Mouse (Mus musculus) stomach, postnatal 0 days (tissue): ENCODE results near the gene Neurl4. TPM values are rescaled to one million over a fixed set of nuclear protein-coding genes. Genes with fewer than 3 reads are reported as not detected.
"Not testable (repeated sequence)": the region's sequence is repeated elsewhere in the genome, so short reads cannot be mapped to it uniquely, and the experiment has no call there.

Experiments used
- ATAC-seq: fragments of 200-750 bp; cut with Nextera tagmentation; 2 replicates; pipeline ENCODE4 v1.8.0; 2017; ENCODE audit not compliant: low FRiP score, low TSS enrichment
- DNase-seq: peaks from one replicate; pipeline ENCODE4 v3.0.0-alpha.2; 2016; ENCODE audit warnings: low spot score
- H3K27ac ChIP-seq: fragments of 300-500 bp; sonication (generic); replicated peaks from 2 replicates; pipeline ENCODE4 v1.5.1; 2014; ENCODE audit warnings: mild to moderate bottlenecking, control low read depth
- H3K27me3 ChIP-seq: fragments of 300-500 bp; sonication (generic); 2 replicates; pipeline ENCODE4 v1.6.1; 2014; ENCODE audit warnings: low read length; ENCODE audit not compliant: control insufficient read depth, insufficient read depth
- H3K36me3 ChIP-seq: fragments of 300-500 bp; sonication (generic); 2 replicates; pipeline ENCODE4 v1.6.1; 2014; ENCODE audit warnings: low read length, mixed read lengths; ENCODE audit not compliant: control insufficient read depth, insufficient read depth
- H3K4me1 ChIP-seq: fragments of 300-500 bp; sonication (generic); replicated peaks from 2 replicates; pipeline ENCODE4 v1.6.1; 2014; ENCODE audit warnings: antibody characterized with exemption; ENCODE audit not compliant: control insufficient read depth, insufficient read depth
- H3K4me2 ChIP-seq: fragments of 300-500 bp; sonication (generic); replicated peaks from 2 replicates; pipeline ENCODE4 v1.6.1; 2014; ENCODE audit warnings: low read depth, mild to moderate bottlenecking, control low read depth, moderate library complexity
- H3K4me3 ChIP-seq: fragments of 300-500 bp; sonication (generic); 2 replicates; pipeline ENCODE4 v1.5.1; 2014; ENCODE audit warnings: low read depth, low read length, control low read depth
- H3K9ac ChIP-seq: fragments of 300-500 bp; sonication (generic); 2 replicates; pipeline ENCODE4 v1.6.1; 2014; ENCODE audit warnings: mild to moderate bottlenecking, low read length, control low read depth, mixed read lengths
- H3K9me3 ChIP-seq: fragments of 300-500 bp; sonication (generic); 2 replicates; pipeline ENCODE4 v1.6.1; 2016; ENCODE audit warnings: low read length; ENCODE audit not compliant: control insufficient read depth
- CTCF ChIP-seq: IDR thresholded peaks from 2 replicates; pipeline ENCODE4 v1.5.1; 2016; ENCODE audit warnings: antibody characterized with exemption, low read depth, mild to moderate bottlenecking, moderate library complexity
- EP300 ChIP-seq: optimal IDR thresholded peaks from 2 replicates; pipeline ENCODE3; 2016; ENCODE audit warnings: antibody characterized with exemption
- WGBS: fragments of 180-500 bp; shearing (Covaris S2); extraction: QIAGEN DNeasy Blood & Tissue Kit; methylation state at CpG from one replicate; pipeline ENCODE4 v1.1.7; 2014; 5-methylcytosine and 5-hydroxymethylcytosine counted together
- polyA plus RNA-seq: library from polyadenylated mRNA; unstranded; fragments of >200 nt; fragmentation: Nextera tagmentation; extraction: Ambion mirVana; gene quantifications from 2 replicates; pipeline ENCODE4 v1.2.1, GENCODE M21; 2015

The Neurl4 gene
- polyA plus RNA-seq, 1 experiment from 2014 or later = 2.3 TPM

DNA sequence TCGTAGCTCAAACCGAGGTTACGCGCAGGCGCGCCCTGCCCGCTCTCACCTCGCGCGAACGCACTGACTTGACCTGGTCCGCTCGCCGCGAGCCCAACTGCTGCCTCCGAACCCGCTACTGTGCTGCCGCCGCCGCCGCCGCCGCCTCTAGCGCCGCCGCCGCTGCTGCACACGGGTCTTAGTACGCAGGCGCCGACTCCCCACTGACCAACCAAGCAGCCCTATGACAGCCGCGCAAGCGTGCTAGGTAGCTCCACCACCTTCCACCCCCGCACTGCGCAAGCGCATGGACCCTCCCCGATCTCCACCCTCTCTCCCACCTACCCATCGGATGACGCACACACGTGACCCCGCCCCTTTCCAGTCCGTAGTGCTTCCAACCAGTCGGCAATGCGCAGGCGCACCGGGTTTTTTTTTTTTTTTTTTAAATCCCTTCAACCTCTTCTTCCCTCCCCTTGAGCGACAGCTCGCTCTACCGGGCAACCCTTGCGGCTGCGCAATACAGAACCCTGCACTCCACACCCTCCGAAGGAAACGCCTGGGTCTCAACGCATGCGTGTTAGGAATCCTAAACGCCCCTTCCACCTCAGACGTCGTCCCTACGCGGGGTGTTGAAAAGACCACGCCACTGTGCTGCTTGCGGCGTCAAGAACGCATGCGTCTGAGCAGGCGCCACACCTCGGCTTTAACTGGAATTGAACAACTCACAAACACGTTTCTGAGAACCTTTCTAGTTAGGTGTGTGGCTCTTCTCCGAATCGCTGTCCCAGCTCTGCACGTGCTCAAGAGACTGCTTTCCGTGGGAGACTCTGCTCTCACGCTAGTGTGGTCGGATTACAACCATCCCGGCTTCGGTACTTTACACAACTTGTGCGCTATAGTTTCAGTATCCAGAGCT is 20.5 kb downstream of the Neurl4 start, which contains the start of gene Eif5a:
Gene Eif5a, minus strand, starts transcription at position 845 of the 898 bp plus-strand sequence.
- ATAC-seq = peak; percentile 93
- peak within 1 kb of the TSS; percentile 94 for H3K4me3 ChIP-seq
- under 1% methylated on average over 75 of the region's 78 CpGs for WGBS
- peak; percentile 100 for DNase-seq
- H3K4me1 ChIP-seq = 0 out of 2 replicates have a peak, but pooled peaks cover 2% of the 10 kb centered on the region
- peak within 1 kb of the TSS; percentile 98 for H3K27ac ChIP-seq
- H3K36me3 ChIP-seq = peaks cover 12% of the 10 kb centered on the region
- TF ChIP-seq CTCF (peak; percentile 79), EP300 (no peak)
- H3K9ac ChIP-seq = peak within 1 kb of the TSS; percentile 94
- H3K4me2 ChIP-seq = peak within 1 kb of the TSS; percentile 96
- no peaks in the 10 kb centered on the region for H3K9me3 ChIP-seq
- no peaks in the 10 kb centered on the region for H3K27me3 ChIP-seq

DNA sequence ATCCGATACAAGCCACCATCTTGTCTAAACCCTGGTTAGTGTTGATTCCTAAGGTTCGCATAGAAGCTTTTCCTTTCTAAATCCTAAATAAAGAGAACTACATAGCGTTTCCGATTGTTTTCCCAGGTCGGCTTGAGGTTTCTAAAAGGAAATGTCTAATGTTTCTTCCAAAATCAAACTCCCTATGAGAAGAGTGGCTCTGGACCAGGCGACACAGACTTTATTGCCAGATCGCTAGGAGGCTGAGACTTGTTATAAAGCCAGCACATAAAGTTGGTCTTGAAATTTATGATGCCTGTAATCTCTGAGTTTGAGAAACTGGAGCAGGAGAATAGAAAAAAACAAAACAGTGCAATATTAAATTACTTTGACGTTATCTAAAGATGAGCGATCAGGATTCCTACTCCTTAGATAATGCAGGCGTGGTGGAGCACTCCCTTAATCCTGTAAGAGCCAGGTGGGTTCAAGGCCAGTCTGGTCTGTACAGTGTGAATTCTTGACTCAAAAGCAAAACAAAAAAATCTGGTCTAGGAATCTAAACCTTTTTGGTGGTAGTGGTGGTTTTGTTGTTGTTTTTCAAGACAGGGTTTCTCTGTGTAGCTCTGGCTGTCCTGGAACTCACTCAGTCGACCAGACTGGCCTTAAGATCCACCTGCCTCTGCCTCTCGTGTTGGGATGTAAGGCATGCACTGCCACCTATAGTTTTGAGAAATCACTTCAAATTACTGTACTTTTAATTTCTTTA is 21.3 kb downstream of the Neurl4 start:
- H3K27me3 ChIP-seq = no peaks in the 10 kb centered on the region
- 1% methylated on average over 12 of the region's 12 CpGs for WGBS

DNA sequence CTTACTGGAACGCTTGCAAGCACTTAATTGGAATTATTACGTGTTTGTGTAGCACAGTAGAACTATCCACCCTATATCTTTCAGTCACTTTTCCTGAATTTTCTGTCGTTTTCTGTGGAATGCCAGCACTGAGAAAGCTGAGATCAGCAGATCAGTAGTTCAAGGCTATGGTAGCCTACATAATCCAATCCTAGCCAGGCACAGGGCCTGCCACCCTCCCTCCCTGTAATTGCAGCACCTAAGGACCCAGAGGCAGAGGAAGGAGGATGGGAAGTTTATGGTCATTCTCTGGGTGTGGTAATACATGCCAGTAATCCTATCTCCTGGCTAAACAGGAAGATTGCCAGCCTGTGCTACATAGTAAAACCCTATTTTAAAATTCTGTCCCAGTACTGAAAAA is 21.9 kb downstream of the Neurl4 start:
- Histone ChIP-seq H3K9me3 (no peaks in the 10 kb centered on the region), H3K4me3 (no peak overlapping the region), H3K4me1 (0 out of 2 replicates have a peak, but pooled peaks cover 2% of the 10 kb centered on the region), H3K9ac (no peak overlapping the region), H3K36me3 (peaks cover 5% of the 10 kb centered on the region), H3K27me3 (no peaks in the 10 kb centered on the region), H3K4me2 (peak overlapping the region; percentile 42; the same call in 1 of the 2 replicates), H3K27ac (no peak overlapping the region)
- WGBS = 57% methylated on average over 3 of the region's 3 CpGs
- no peak for ATAC-seq
- TF ChIP-seq CTCF (no peak), EP300 (no peak)
- DNase-seq = peak; percentile 13

More for the DNA sequence above, 21.3 kb downstream of the Neurl4 start:
- ATAC-seq = no peak
- Histone ChIP-seq H3K27ac (peak overlapping the region; percentile 98), H3K4me1 (0 out of 2 replicates have a peak, but pooled peaks cover 2% of the 10 kb centered on the region), H3K36me3 (peaks cover 10% of the 10 kb centered on the region), H3K4me2 (peak overlapping the region; percentile 42), H3K4me3 (peak overlapping the region; percentile 47), H3K9me3 (no peaks in the 10 kb centered on the region), H3K9ac (peak overlapping the region; percentile 66)
- TF ChIP-seq CTCF (peak; percentile 43), EP300 (no peak)
- DNase-seq = no peak

DNA sequence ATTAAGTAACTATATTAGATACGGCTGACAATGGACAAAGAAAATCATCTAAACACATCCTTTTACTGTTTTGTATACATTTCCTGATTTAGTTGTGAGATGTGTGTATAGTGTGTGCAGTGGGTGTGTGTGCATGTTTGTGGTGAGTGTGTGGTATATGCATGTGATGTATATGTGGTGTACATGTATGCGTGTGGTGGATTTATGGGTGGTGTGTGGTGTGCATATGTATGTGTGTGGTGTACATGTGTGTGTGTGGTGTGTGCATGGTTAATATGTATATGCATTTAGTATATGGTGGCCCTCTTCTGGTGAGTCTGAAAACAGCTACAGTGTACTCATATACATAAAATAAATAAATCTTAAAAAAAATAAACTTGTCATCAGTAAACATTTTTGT is 26.6 kb downstream of the Neurl4 start:
- Histone ChIP-seq H3K4me2 (no peak overlapping the region), H3K4me1 (no peaks in the 10 kb centered on the region), H3K4me3 (no peak overlapping the region), H3K36me3 (no peaks in the 10 kb centered on the region), H3K9me3 (no peaks in the 10 kb centered on the region), H3K27me3 (no peaks in the 10 kb centered on the region), H3K9ac (no peak overlapping the region), H3K27ac (no peak overlapping the region)
- no peak for ATAC-seq
- WGBS = 90% methylated on average over 2 of the region's 2 CpGs
- no peak for DNase-seq
- TF ChIP-seq EP300 (no peak), CTCF (peak; percentile 19; the same call in 1 of the 2 replicates)

DNA sequence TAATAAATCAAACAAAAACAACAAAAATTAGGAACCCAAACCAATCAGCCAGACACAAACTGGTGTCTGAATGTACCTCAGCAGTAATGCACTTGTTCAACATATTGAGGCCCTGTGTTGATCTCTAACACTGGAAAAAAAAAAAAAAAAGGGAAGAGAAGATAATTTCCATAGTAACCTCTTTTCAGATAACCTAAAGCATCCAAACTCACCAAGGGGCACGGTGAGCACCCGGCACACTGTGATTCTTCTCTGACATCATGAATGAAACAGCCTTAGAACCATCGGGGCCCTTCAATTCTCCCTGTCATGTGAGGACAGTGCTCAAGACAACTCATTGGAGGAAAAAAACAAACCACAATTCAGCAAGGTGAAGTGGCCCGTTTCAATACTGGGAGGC is 28.8 kb downstream of the Neurl4 start:
- H3K4me2 ChIP-seq = no peak overlapping the region
- DNase-seq (no peak), ATAC-seq (no peak)
- WGBS = 30% methylated on average over 4 of the region's 4 CpGs
- no peaks in the 10 kb centered on the region for H3K4me1 ChIP-seq
- no peaks in the 10 kb centered on the region for H3K9me3 ChIP-seq
- no peaks in the 10 kb centered on the region for H3K36me3 ChIP-seq
- H3K9ac ChIP-seq = no peak overlapping the region
- TF ChIP-seq CTCF (no peak), EP300 (no peak)
- no peak overlapping the region for H3K4me3 ChIP-seq
- no peak overlapping the region for H3K27ac ChIP-seq
- no peaks in the 10 kb centered on the region for H3K27me3 ChIP-seq

DNA sequence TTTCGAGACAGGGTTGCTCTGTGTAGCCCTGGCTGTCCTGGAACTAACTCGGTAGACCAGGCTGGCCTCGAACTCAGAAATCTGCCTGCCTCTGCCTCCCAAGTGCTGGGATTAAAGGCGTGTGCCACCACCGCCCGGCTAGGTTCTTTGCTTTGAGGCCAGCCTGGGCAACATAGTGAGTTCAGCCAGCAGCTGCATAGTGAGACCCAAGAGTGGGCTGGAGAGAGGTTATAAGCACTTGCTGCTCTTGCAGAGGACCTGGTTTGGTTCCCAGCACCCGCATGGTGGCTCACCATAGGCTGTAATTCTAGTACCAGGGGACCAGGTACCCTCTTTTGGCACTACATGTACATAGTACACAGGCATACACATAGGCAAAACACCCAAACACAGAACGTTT is 29.3 kb downstream of the Neurl4 start:
- H3K4me3 ChIP-seq, H3K4me1 ChIP-seq, H3K36me3 ChIP-seq, H3K27ac ChIP-seq, H3K27me3 ChIP-seq, ATAC-seq, H3K4me2 ChIP-seq, H3K9me3 ChIP-seq, DNase-seq, H3K9ac ChIP-seq: not testable (repeated sequence)
- 86% methylated on average over 8 of the region's 8 CpGs for WGBS
